Mouse (Mus musculus): ENCODE results near the gene Dync1i1. TPM values are rescaled to one million over a fixed set of nuclear protein-coding genes. Genes with fewer than 3 reads are reported as not detected.

Dync1i1 gene
- polyA plus RNA-seq, 1 experiment from 2014 or later = 24.6 TPM

GRCm38 (mm10) chr6:5794106-5794753, 68.8 kb downstream of the Dync1i1 start:
- WGBS = 60% methylated on average over 5 of the region's 5 CpGs
- H3K4me3 ChIP-seq (replicated peaks; ENCODE audit: low read length) = no peak overlapping the region

DNA sequence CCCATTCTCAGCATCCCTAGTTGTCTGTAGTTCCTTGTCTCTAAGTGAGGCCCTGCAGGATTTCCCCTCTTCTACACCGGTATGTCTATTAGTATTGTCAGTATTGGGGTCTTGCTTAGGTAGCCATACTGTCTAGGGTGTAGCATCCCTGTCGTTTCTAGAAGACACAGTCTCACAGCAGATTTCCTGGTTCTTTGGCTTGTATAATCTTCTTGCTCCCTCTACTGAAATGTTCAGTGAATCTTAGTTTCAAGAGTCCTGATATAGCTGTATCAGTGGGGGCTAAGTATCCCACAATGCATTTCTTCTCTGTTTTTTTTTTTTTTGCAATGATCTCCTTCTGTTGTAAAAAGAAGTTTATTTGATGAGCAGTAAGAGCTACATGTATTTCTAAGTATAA, 69.9 kb downstream of the Dync1i1 start:
- no peak overlapping the region for H3K9ac ChIP-seq
- 85% methylated on average over 2 of the region's 2 CpGs for WGBS

More at GRCm38 (mm10) chr6:5794106-5794753, 68.8 kb downstream of the Dync1i1 start:
- Histone ChIP-seq H3K27me3 (ENCODE audit: control insufficient read depth, insufficient read depth, low read length) (no peaks in the 10 kb centered on the region), H3K27ac (no peak overlapping the region), H3K4me2 (replicated peaks) (no peak overlapping the region), H3K4me1 (replicated peaks; ENCODE audit: control insufficient read depth, insufficient read depth, low read length) (no peaks in the 10 kb centered on the region), H3K9ac (no peak overlapping the region), H3K36me3 (replicated peaks; ENCODE audit: control insufficient read depth, insufficient read depth) (no peaks in the 10 kb centered on the region), H3K9me3 (ENCODE audit: control insufficient read depth, low read length) (no peaks in the 10 kb centered on the region)
- no peak for DNase-seq (ENCODE audit: low spot score)
- no peak for ATAC-seq (ENCODE audit: low FRiP score)

GRCm38 (mm10) chr6:5802124-5802839, 76.8 kb downstream of the Dync1i1 start:
- H3K9me3 ChIP-seq (ENCODE audit: control insufficient read depth, low read length) = no peaks in the 10 kb centered on the region
- H3K27me3 ChIP-seq (ENCODE audit: control insufficient read depth, insufficient read depth, low read length) = no peaks in the 10 kb centered on the region
- no peaks in the 10 kb centered on the region for H3K36me3 ChIP-seq (replicated peaks; ENCODE audit: control insufficient read depth, insufficient read depth)
- DNase-seq (ENCODE audit: low spot score) (peak; percentile 90), ATAC-seq (ENCODE audit: low FRiP score) (peak; percentile 86)
- no peak overlapping the region for H3K4me2 ChIP-seq (replicated peaks)
- no peak overlapping the region for H3K9ac ChIP-seq
- no peak overlapping the region for H3K27ac ChIP-seq
- 57% methylated on average over 6 of the region's 6 CpGs for WGBS
- H3K4me3 ChIP-seq (replicated peaks; ENCODE audit: low read length) = no peak overlapping the region
- no peaks in the 10 kb centered on the region for H3K4me1 ChIP-seq (replicated peaks; ENCODE audit: control insufficient read depth, insufficient read depth, low read length)

More for the DNA sequence above, 69.9 kb downstream of the Dync1i1 start:
- H3K9me3 ChIP-seq (ENCODE audit: control insufficient read depth, low read length) = no peaks in the 10 kb centered on the region
- ATAC-seq (ENCODE audit: low FRiP score) (no peak), DNase-seq (ENCODE audit: low spot score) (no peak)
- H3K27me3 ChIP-seq (ENCODE audit: control insufficient read depth, insufficient read depth, low read length) = no peaks in the 10 kb centered on the region
- H3K4me2 ChIP-seq (replicated peaks) = no peak overlapping the region
- H3K27ac ChIP-seq = no peak overlapping the region
- no peaks in the 10 kb centered on the region for H3K4me1 ChIP-seq (replicated peaks; ENCODE audit: control insufficient read depth, insufficient read depth, low read length)
- no peak overlapping the region for H3K4me3 ChIP-seq (replicated peaks; ENCODE audit: low read length)
- H3K36me3 ChIP-seq (replicated peaks; ENCODE audit: control insufficient read depth, insufficient read depth) = no peaks in the 10 kb centered on the region

DNA sequence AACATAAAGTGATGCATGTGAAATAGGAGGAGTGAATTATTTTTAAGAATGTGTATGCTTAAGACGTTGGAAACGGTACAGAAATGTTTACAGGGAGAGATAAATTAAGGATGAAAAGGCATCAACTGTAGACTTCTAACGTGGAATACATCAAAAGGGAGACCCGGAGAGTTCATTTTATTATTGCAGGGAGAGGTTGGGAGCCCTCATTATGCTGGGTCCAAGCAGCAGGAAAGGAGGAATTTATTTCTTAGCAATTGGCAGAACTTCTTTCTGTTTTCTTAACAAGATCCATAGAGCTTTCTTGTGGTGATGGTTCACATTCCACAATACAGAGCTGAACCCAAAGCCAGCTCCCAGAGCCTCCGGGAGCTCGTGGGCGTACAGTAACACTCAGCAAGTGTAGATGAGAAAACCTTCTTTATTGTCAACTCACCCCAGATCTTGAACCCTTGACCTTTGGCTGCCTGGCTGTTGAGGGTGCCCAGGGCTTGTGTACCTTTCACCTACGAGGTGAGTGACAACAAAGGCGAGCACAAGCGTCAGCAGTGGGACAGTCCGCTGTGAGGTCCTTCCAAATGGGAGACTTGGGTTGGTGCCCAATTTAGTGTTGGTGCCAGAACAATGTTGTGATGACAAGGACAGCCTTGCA, 77.5 kb downstream of the Dync1i1 start:
- ATAC-seq (ENCODE audit: low FRiP score) (no peak), DNase-seq (ENCODE audit: low spot score) (no peak)
- WGBS = 74% methylated on average over 11 of the region's 11 CpGs

DNA sequence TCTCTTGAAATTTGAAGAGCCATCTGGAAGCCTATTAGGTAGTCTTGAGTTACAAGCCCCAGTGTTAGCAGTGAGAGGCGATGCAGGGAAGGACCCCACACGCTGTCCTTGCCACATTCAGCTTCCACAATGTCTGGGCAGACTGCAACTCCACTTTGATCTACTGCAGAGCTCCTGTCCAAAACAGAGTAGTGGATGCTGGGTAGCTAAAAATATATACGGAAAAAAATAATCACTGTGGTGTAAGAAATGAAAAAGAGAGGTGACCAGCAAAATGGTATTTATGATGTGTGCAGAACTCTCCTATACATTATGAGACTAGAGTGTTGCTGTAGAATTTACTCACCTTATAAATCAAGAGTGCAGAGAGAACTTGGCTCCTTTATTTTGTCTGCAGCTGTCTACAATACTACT, 82.6 kb downstream of the Dync1i1 start:
- no peak for ATAC-seq (ENCODE audit: low FRiP score)
- Histone ChIP-seq H3K27me3 (ENCODE audit: control insufficient read depth, insufficient read depth, low read length) (no peaks in the 10 kb centered on the region), H3K4me2 (replicated peaks) (no peak overlapping the region), H3K27ac (no peak overlapping the region), H3K4me1 (replicated peaks; ENCODE audit: control insufficient read depth, insufficient read depth, low read length) (no peaks in the 10 kb centered on the region), H3K4me3 (replicated peaks; ENCODE audit: low read length) (no peak overlapping the region), H3K9me3 (ENCODE audit: control insufficient read depth, low read length) (no peaks in the 10 kb centered on the region), H3K36me3 (replicated peaks; ENCODE audit: control insufficient read depth, insufficient read depth) (no peaks in the 10 kb centered on the region), H3K9ac (no peak overlapping the region)
- WGBS = 86% methylated on average over 3 of the region's 3 CpGs
- DNase-seq (ENCODE audit: low spot score) = no peak

More for the DNA sequence above, 77.5 kb downstream of the Dync1i1 start:
- no peak overlapping the region for H3K4me2 ChIP-seq (replicated peaks)
- H3K4me3 ChIP-seq (replicated peaks; ENCODE audit: low read length) = no peak overlapping the region
- no peaks in the 10 kb centered on the region for H3K4me1 ChIP-seq (replicated peaks; ENCODE audit: control insufficient read depth, insufficient read depth, low read length)
- H3K36me3 ChIP-seq (replicated peaks; ENCODE audit: control insufficient read depth, insufficient read depth) = no peaks in the 10 kb centered on the region
- H3K27ac ChIP-seq = no peak overlapping the region
- no peak overlapping the region for H3K9ac ChIP-seq
- H3K27me3 ChIP-seq (ENCODE audit: control insufficient read depth, insufficient read depth, low read length) = no peaks in the 10 kb centered on the region
- no peaks in the 10 kb centered on the region for H3K9me3 ChIP-seq (ENCODE audit: control insufficient read depth, low read length)

- H3K4me2 ChIP-seq (replicated peaks) = no peak overlapping the region
- no peak overlapping the region for H3K4me3 ChIP-seq (replicated peaks; ENCODE audit: low read length)
- no peaks in the 10 kb centered on the region for H3K36me3 ChIP-seq (replicated peaks; ENCODE audit: control insufficient read depth, insufficient read depth)
- no peaks in the 10 kb centered on the region for H3K27me3 ChIP-seq (ENCODE audit: control insufficient read depth, insufficient read depth, low read length)
- WGBS = 63% methylated on average over 1 of the region's 1 CpGs
- no peaks in the 10 kb centered on the region for H3K9me3 ChIP-seq (ENCODE audit: control insufficient read depth, low read length)
- no peak overlapping the region for H3K9ac ChIP-seq
- ATAC-seq (ENCODE audit: low FRiP score) (no peak), DNase-seq (ENCODE audit: low spot score) (no peak)
- H3K4me1 ChIP-seq (replicated peaks; ENCODE audit: control insufficient read depth, insufficient read depth, low read length) = no peaks in the 10 kb centered on the region
- no peak overlapping the region for H3K27ac ChIP-seq
These were observed 86.6 kb downstream of the Dync1i1 start for GRCm38 (mm10) chr6:5812076-5812475.

- Histone ChIP-seq H3K9ac (no peak overlapping the region), H3K4me2 (replicated peaks) (no peak overlapping the region), H3K4me1 (replicated peaks; ENCODE audit: control insufficient read depth, insufficient read depth, low read length) (no peaks in the 10 kb centered on the region), H3K27me3 (ENCODE audit: control insufficient read depth, insufficient read depth, low read length) (no peaks in the 10 kb centered on the region), H3K27ac (no peak overlapping the region), H3K4me3 (replicated peaks; ENCODE audit: low read length) (no peak overlapping the region), H3K36me3 (replicated peaks; ENCODE audit: control insufficient read depth, insufficient read depth) (no peaks in the 10 kb centered on the region), H3K9me3 (ENCODE audit: control insufficient read depth, low read length) (no peaks in the 10 kb centered on the region)
- no peak for ATAC-seq (ENCODE audit: low FRiP score)
- DNase-seq (ENCODE audit: low spot score) = no peak
- WGBS = 85% methylated on average over 3 of the region's 3 CpGs
These were observed 94.2 kb downstream of the Dync1i1 start for GRCm38 (mm10) chr6:5819674-5820073.

DNA sequence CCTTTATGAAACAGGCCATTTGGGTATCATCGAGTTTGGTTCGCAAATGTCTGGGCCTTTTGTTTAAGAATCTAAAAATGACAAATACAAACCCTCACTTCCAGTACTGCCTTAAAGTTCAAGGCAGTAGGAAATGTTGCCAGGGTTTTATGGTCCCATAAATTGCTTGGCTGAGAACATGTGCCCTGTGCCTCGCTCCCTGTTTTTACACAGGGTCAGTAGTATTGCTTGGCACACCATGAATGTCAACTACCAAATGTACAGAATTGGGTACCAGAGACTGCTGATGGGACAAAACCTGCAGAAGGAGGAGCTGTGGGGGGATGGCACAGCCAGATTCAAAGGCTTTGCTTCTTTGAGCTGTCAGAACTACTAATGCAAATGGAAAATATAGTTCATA, 100.0 kb downstream of the Dync1i1 start:
- Histone ChIP-seq H3K36me3 (replicated peaks; ENCODE audit: control insufficient read depth, insufficient read depth) (no peaks in the 10 kb centered on the region), H3K4me1 (replicated peaks; ENCODE audit: control insufficient read depth, insufficient read depth, low read length) (no peaks in the 10 kb centered on the region), H3K27ac (no peak overlapping the region), H3K27me3 (ENCODE audit: control insufficient read depth, insufficient read depth, low read length) (no peaks in the 10 kb centered on the region), H3K9me3 (ENCODE audit: control insufficient read depth, low read length) (no peaks in the 10 kb centered on the region), H3K9ac (no peak overlapping the region), H3K4me3 (replicated peaks; ENCODE audit: low read length) (no peak overlapping the region), H3K4me2 (replicated peaks) (no peak overlapping the region)
- 95% methylated on average over 3 of the region's 3 CpGs for WGBS
- DNase-seq (ENCODE audit: low spot score) = no peak
- no peak for ATAC-seq (ENCODE audit: low FRiP score)

- no peaks in the 10 kb centered on the region for H3K4me1 ChIP-seq (replicated peaks; ENCODE audit: control insufficient read depth, insufficient read depth, low read length)
- H3K36me3 ChIP-seq (replicated peaks; ENCODE audit: control insufficient read depth, insufficient read depth) = no peaks in the 10 kb centered on the region
- 56% methylated on average over 4 of the region's 4 CpGs for WGBS
- no peak overlapping the region for H3K4me3 ChIP-seq (replicated peaks; ENCODE audit: low read length)
- H3K27me3 ChIP-seq (ENCODE audit: control insufficient read depth, insufficient read depth, low read length) = no peaks in the 10 kb centered on the region
- H3K27ac ChIP-seq = no peak overlapping the region
- no peak overlapping the region for H3K9ac ChIP-seq
- ATAC-seq (ENCODE audit: low FRiP score) = no peak
- H3K9me3 ChIP-seq (ENCODE audit: control insufficient read depth, low read length) = no peaks in the 10 kb centered on the region
- DNase-seq (ENCODE audit: low spot score) = no peak
- no peak overlapping the region for H3K4me2 ChIP-seq (replicated peaks)
These were observed 101.6 kb downstream of the Dync1i1 start for GRCm38 (mm10) chr6:5827064-5827463.

All from hindbrain, embryonic 14.5 days (tissue).